Mouse (Mus musculus) liver, embryonic 15.5 days (tissue): ENCODE data around the gene Krtap7-1. TPM values are rescaled to one million over a fixed set of nuclear protein-coding genes. Genes with fewer than 3 reads are reported as not detected.

Experiments
- ATAC-seq: fragments of 200-750 bp; cut with Nextera tagmentation; 2 replicates; pipeline ENCODE4 v1.8.0; 2017; ENCODE audit warnings: moderate number of reproducible peaks, mild to moderate bottlenecking, moderate library complexity; ENCODE audit not compliant: insufficient read depth
- H3K27ac ChIP-seq: fragments of 300-500 bp; sonication (generic); replicated peaks from 2 replicates; pipeline ENCODE4 v1.5.1; 2015; ENCODE audit warnings: mild to moderate bottlenecking, inconsistent platforms
- H3K27me3 ChIP-seq: fragments of 300-500 bp; sonication (generic); 2 replicates; pipeline ENCODE4 v1.6.1; 2015; ENCODE audit warnings: mild to moderate bottlenecking, inconsistent platforms
- H3K36me3 ChIP-seq: fragments of 300-500 bp; sonication (generic); replicated peaks from 2 replicates; pipeline ENCODE4 v1.6.1; 2015; ENCODE audit warnings: moderate library complexity, mild to moderate bottlenecking, inconsistent platforms
- H3K4me1 ChIP-seq: fragments of 300-500 bp; sonication (generic); replicated peaks from 2 replicates; pipeline ENCODE4 v1.6.1; 2015; ENCODE audit warnings: inconsistent platforms
- H3K4me2 ChIP-seq: fragments of 300-500 bp; sonication (generic); 2 replicates; pipeline ENCODE4 v1.6.1; 2015; ENCODE audit warnings: moderate library complexity, mild to moderate bottlenecking, inconsistent platforms
- H3K4me3 ChIP-seq: fragments of 300-500 bp; sonication (generic); replicated peaks from 2 replicates; pipeline ENCODE4 v1.5.1; 2015; ENCODE audit warnings: mild to moderate bottlenecking, inconsistent platforms
- H3K9ac ChIP-seq: fragments of 300-500 bp; sonication (generic); 2 replicates; pipeline ENCODE4 v1.6.1; 2015; ENCODE audit warnings: moderate library complexity, mild to moderate bottlenecking, inconsistent platforms
- H3K9me3 ChIP-seq: fragments of 300-500 bp; sonication (generic); replicated peaks from 2 replicates; pipeline ENCODE4 v1.6.1; 2016; ENCODE audit warnings: inconsistent platforms
- WGBS: fragments of 180-500 bp; shearing (Covaris S2); methylation state at CpG from one replicate; pipeline ENCODE4 v1.1.7; 2015; ENCODE audit warnings: mixed read lengths; ENCODE audit not compliant: insufficient replicate concordance; 5-methylcytosine and 5-hydroxymethylcytosine counted together
- polyA plus RNA-seq: library from polyadenylated mRNA; unstranded; fragments of >200 nt; fragmentation: Nextera tagmentation; extraction: Ambion mirVana; gene quantifications from 2 replicates; pipeline ENCODE4 v1.2.1, GENCODE M21; 2015

The Krtap7-1 gene
- polyA plus RNA-seq, result not detected in 2 replicates

DNA sequence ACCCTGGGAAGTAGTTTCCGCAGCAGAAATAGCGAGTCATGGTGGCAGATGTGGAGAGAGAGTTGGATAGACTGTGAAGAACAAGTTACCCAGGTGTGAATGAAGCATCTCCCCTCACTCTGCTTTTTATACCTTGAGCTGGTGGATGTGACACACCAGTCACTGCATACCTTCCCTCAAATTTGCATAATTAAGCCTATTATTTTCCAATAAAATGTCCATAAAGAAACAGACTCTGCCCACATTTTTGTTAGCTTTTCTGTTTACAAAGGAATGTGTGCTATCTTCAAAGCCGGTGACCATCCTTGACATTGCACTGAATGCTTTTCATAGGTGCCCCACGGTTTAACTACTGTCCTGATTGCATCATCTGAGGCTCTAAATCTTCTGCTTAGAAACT lies at the start of gene Krtap7-1:
Gene Krtap7-1 (minus strand): TSS at position 101 of the 400 bp plus-strand sequence.
- Histone ChIP-seq H3K27me3 (no peaks in the 10 kb centered on the region), H3K9me3 (no peaks in the 10 kb centered on the region), H3K36me3 (no peaks in the 10 kb centered on the region), H3K4me3 (no peak within 1 kb of the TSS), H3K27ac (no peak within 1 kb of the TSS), H3K4me2 (no peak within 1 kb of the TSS), H3K9ac (no peak within 1 kb of the TSS), H3K4me1 (no peaks in the 10 kb centered on the region)
- WGBS, result 64% methylated on average over 4 of the region's 4 CpGs
- no peak for ATAC-seq

DNA sequence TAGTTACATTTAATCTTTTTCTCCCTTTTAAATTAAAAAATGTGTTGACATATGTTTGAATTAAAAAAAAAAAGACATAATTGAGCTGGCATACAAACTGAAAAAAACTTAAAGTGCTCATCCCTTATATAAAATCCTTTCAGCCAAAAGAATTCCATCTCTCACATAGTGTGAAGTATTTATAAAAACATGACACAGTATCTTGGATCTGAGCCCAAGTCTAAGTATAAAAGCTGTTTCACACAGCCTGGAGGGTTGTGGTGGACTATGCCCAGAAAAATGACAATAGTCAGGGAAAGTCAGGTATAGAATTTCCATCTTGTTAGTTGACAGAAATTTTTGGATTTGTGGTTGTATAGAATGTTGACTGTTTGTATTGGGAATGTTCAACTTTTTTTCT lies 42.2 kb upstream of the Krtap7-1 start:
- no peaks in the 10 kb centered on the region for H3K9me3 ChIP-seq
- ATAC-seq, result no peak
- no peaks in the 10 kb centered on the region for H3K27me3 ChIP-seq
- no peak overlapping the region for H3K4me2 ChIP-seq
- no peak overlapping the region for H3K4me3 ChIP-seq
- no peaks in the 10 kb centered on the region for H3K4me1 ChIP-seq
- no peak overlapping the region for H3K27ac ChIP-seq
- H3K9ac ChIP-seq, result no peak overlapping the region
- H3K36me3 ChIP-seq, result no peaks in the 10 kb centered on the region

DNA sequence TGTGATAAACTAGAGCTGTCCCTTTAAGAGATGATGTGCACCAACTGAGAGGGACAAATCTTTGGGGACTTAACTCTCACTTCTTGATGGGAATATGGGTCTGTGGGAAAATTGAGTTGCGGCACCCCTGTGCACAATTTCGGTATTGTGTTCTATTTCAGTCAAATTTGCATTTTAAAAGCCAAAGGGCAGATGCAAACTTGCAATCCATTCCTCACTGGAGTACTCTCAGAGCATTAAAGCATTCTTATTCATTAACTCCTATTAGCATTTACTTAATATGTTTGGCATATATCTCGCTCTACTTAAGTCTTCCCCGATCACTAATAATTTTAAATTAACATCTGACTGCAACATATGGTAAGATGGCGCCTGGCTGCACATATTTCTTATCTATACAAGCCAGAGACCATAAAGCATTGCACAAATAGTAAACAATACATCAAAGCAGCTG lies 29.9 kb upstream of the Krtap7-1 start:
- Histone ChIP-seq H3K4me3 (no peak overlapping the region), H3K36me3 (no peaks in the 10 kb centered on the region), H3K4me2 (no peak overlapping the region), H3K27me3 (no peaks in the 10 kb centered on the region), H3K4me1 (no peaks in the 10 kb centered on the region), H3K9me3 (no peaks in the 10 kb centered on the region), H3K27ac (no peak overlapping the region), H3K9ac (no peak overlapping the region)
- WGBS, result 69% methylated on average over 5 of the region's 5 CpGs
- no peak for ATAC-seq

DNA sequence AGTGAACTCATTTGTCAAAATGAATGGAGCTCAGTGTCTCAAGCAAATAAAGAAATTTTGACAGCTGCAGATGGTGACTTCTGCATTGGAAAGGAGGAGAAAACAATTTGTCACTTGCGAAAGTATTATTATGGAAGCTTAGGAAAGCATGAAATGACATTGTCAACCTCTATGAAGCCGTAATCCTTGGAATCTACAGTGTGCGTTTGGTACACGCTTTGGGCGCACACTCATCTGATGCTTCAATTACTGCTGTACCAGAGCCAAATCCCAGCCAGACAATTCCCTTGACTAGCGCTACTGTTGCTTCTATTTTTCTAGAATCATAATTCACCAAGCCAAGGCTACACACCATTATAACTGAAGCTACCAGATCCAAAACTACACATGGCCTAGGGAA lies 29.2 kb upstream of the Krtap7-1 start:
- ATAC-seq, result no peak
- H3K27ac ChIP-seq, result no peak overlapping the region
- WGBS, result 70% methylated on average over 6 of the region's 6 CpGs

DNA sequence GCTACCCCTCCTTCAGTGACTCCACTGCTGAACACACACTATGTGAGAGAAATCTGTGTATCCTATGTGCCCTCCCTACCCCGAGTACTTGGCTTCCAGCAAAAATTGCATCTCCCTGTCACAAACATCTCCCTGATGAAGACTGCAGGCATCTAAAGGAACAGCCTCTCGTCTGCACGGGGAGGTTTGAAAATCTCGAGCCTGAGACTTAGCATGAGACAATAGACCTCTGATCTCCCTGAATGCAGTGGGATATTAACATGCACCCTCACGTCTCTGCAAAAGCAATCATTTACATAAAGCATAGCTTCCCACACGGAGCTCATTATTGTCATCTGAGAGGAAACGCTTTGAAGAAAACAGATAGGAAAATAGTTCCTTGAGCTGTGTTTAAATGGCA lies 22.4 kb upstream of the Krtap7-1 start:
- 43% methylated on average over 7 of the region's 7 CpGs for WGBS
- ATAC-seq, result no peak
- Histone ChIP-seq H3K27ac (no peak overlapping the region), H3K27me3 (no peaks in the 10 kb centered on the region), H3K36me3 (no peaks in the 10 kb centered on the region), H3K4me3 (no peak overlapping the region), H3K4me2 (no peak overlapping the region), H3K4me1 (no peaks in the 10 kb centered on the region), H3K9me3 (no peaks in the 10 kb centered on the region), H3K9ac (no peak overlapping the region)

More for the DNA sequence above, 29.2 kb upstream of the Krtap7-1 start:
- Histone ChIP-seq H3K4me2 (no peak overlapping the region), H3K27me3 (no peaks in the 10 kb centered on the region), H3K9me3 (no peaks in the 10 kb centered on the region), H3K4me1 (no peaks in the 10 kb centered on the region), H3K9ac (no peak overlapping the region), H3K4me3 (no peak overlapping the region), H3K36me3 (no peaks in the 10 kb centered on the region)

DNA sequence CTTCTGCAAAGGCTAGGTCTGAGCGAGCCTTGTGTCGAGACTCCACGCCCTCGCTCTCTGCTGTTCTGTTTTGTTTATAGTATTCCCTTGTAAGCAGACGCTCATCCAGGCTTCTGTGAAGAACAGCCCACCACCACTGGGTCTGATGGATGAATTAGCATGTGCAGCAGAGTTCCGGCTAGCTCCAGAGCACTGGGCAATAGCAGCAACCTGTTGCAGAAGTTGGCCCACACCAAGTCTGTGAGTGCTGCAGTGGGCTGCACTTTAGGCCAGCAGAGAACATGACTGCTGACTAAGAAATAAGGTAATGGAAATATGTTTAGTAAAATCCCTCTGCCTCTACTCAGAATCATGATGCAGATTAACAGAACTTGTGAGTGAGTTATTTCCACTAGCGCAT lies 21.7 kb upstream of the Krtap7-1 start:
- Histone ChIP-seq H3K9ac (no peak overlapping the region), H3K9me3 (no peaks in the 10 kb centered on the region), H3K4me3 (no peak overlapping the region), H3K36me3 (no peaks in the 10 kb centered on the region), H3K27ac (no peak overlapping the region), H3K27me3 (no peaks in the 10 kb centered on the region), H3K4me2 (no peak overlapping the region), H3K4me1 (no peaks in the 10 kb centered on the region)
- WGBS, result 59% methylated on average over 7 of the region's 7 CpGs
- ATAC-seq, result no peak

DNA sequence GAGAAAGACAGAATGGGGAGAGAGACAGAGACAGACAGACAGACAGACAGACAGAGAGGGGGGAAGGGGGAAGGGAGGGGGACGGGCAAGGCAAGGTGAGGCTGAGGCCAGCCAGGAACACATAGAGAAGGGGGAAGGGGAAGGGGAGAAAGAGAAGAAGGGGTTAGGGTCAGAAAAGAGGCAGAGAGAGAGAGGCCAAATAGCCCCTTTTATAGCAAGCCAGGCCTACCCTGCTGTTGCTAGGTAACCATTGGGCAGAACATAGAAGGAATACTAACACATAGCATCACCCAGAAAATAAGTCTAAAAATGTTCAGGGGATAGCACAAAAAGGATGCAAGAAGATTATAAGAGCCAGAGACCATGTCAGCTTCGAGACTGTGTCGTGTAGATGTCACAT lies 20.3 kb upstream of the Krtap7-1 start:
- Histone ChIP-seq H3K4me3 (no peak overlapping the region), H3K4me2 (no peak overlapping the region), H3K27ac (no peak overlapping the region), H3K4me1 (no peaks in the 10 kb centered on the region), H3K9ac (no peak overlapping the region), H3K27me3 (no peaks in the 10 kb centered on the region), H3K9me3 (no peaks in the 10 kb centered on the region), H3K36me3 (no peaks in the 10 kb centered on the region)
- ATAC-seq, result no peak
- 51% methylated on average over 3 of the region's 3 CpGs for WGBS

DNA sequence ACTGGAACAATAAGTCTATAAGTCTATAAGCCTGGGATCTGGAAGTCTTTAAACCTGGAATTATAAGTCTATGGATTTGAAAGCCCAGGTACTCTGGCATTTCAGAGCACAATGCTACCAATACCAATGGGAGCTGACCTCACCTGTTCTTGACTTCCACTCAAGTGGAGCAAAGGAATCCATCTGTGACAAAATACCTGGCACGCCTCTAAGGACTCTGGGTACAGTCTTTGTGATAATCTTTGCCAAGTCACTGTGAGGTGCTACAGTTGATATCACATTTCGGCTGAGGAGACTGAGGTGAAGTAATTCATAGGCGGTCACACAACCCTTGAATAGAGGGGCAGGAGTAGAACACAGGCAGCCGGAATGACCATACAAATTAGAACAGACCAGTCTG lies 12.9 kb upstream of the Krtap7-1 start:
- H3K36me3 ChIP-seq, result no peaks in the 10 kb centered on the region
- no peak overlapping the region for H3K9ac ChIP-seq
- no peak overlapping the region for H3K27ac ChIP-seq
- no peaks in the 10 kb centered on the region for H3K27me3 ChIP-seq
- no peaks in the 10 kb centered on the region for H3K4me1 ChIP-seq
- 69% methylated on average over 4 of the region's 4 CpGs for WGBS
- H3K4me3 ChIP-seq, result no peak overlapping the region
- no peaks in the 10 kb centered on the region for H3K9me3 ChIP-seq
- H3K4me2 ChIP-seq, result no peak overlapping the region
- no peak for ATAC-seq

DNA sequence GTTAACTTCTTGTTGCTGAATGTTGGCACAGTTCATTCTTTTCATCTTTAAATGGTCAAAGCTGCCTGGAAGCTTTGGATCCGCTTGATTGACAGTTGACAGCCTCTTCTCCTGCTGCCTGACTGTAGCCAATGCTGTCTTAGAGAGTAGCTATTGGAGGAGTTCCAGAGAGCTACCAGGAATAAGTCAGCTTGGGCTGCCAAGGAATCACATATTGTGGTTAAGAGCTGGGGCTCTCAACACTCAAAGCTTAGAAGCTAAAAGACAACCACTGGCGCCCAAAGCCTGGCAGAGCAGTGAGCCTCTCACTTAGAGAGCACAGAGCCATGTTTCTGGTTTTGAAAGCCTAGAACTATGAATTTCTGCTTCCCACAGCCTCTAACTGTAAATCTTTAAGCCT lies 12.4 kb upstream of the Krtap7-1 start:
- H3K4me2 ChIP-seq, result no peak overlapping the region
- ATAC-seq, result no peak
- no peak overlapping the region for H3K27ac ChIP-seq
- WGBS, result 51% methylated on average over 2 of the region's 2 CpGs
- no peaks in the 10 kb centered on the region for H3K9me3 ChIP-seq
- no peak overlapping the region for H3K9ac ChIP-seq
- no peaks in the 10 kb centered on the region for H3K36me3 ChIP-seq
- no peaks in the 10 kb centered on the region for H3K4me1 ChIP-seq
- H3K27me3 ChIP-seq, result no peaks in the 10 kb centered on the region
- H3K4me3 ChIP-seq, result no peak overlapping the region

DNA sequence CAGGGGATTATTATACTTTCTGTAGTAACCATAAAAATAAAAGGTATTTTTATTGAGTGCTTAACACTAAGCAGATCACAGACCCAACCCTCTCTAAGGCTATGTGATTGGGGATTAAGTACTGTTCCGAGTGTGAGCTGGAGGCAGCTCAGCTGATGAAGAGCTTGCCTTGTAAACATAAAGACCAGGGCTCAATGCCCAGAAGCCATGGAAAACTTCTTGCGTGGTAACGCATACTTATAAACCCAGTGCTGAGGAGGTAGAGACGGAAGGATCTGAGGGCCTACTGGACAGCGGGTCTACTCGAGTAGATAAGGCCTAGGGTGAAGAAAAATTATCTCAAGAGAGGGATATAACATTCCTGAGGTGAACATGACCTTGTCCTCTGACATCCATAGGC lies 12.0 kb upstream of the Krtap7-1 start:
- 68% methylated on average over 6 of the region's 6 CpGs for WGBS
- H3K27me3 ChIP-seq, result no peaks in the 10 kb centered on the region
- no peaks in the 10 kb centered on the region for H3K9me3 ChIP-seq
- H3K4me3 ChIP-seq, result no peak overlapping the region
- no peaks in the 10 kb centered on the region for H3K36me3 ChIP-seq
- no peak for ATAC-seq
- H3K4me2 ChIP-seq, result no peak overlapping the region
- no peaks in the 10 kb centered on the region for H3K4me1 ChIP-seq
- H3K27ac ChIP-seq, result no peak overlapping the region
- no peak overlapping the region for H3K9ac ChIP-seq

DNA sequence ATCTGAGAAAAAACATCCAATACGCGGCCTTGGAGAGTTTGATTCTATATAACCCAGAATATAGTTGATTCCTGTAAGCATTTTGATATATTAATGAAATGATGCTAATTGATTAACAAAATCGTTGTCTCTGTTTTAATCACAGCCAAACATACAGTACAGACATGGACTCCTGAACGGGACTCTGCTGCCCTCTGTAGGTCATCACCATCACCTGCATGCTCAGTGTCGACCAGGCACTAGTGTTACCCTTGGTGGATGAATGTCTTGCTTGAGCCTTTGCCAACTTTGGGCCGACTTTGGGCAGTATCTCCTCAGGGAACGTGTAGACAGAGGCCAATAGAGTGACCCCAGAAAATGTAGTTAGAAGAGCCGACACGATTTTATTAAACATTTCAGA lies 9.5 kb upstream of the Krtap7-1 start:
- Histone ChIP-seq H3K4me3 (no peak overlapping the region), H3K27me3 (no peaks in the 10 kb centered on the region), H3K27ac (no peak overlapping the region), H3K4me2 (no peak overlapping the region), H3K4me1 (no peaks in the 10 kb centered on the region), H3K36me3 (no peaks in the 10 kb centered on the region), H3K9ac (no peak overlapping the region), H3K9me3 (no peaks in the 10 kb centered on the region)
- no peak for ATAC-seq
- WGBS, result 42% methylated on average over 9 of the region's 9 CpGs

DNA sequence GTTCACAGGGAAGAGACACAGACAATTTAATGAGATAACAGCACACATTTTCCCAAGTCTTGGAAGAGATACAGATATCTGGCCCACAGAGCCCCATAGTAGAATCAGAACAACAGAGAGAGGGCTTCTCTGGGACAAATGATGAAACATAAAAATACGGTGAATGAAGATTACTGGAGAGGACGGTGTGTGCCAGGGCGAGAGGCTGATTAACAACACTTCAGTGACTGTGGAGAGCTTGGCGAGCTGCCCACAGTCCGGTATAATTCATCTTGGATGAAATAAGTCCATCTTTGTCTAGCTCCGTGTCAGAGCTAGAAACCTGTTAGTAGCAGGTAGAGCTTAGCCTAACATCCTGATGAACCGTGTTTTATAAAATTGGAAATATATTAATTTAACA lies 5.3 kb upstream of the Krtap7-1 start:
- Histone ChIP-seq H3K4me2 (no peak overlapping the region), H3K27me3 (no peaks in the 10 kb centered on the region), H3K9ac (no peak overlapping the region), H3K9me3 (no peaks in the 10 kb centered on the region), H3K36me3 (no peaks in the 10 kb centered on the region), H3K4me1 (no peaks in the 10 kb centered on the region), H3K27ac (no peak overlapping the region), H3K4me3 (no peak overlapping the region)
- WGBS, result 71% methylated on average over 7 of the region's 7 CpGs
- no peak for ATAC-seq
